Mouse (Mus musculus): Measurements from ENCODE around the gene Vps54.
"Not testable (repeated sequence)": the region's sequence is repeated elsewhere in the genome, so short reads cannot be mapped to it uniquely, and the experiment has no call there.

DNA sequence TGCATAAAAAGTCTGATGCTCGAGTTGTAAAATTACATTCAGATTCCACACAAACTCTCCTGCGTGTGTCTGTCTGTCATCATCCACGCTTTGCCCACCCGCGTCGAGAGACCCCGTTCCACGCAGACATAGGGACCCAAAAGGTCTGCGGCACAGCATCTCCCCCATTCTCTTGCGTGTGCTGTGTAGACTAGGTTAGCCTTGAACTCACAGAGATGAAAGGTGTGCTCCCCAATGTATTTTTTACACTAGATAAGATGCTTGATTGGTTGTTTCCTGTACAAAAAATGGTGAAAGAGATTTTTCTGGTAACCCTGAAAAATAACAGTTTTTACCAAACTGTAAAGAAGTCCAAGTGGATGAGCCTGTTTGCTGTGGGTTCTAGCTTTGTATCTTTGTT, 19.5 kb downstream of the Vps54 start:
- not testable (repeated sequence) for TF ChIP-seq CTCF (IDR thresholded peaks at IDR 0.05; ENCODE audit: control insufficient read depth, insufficient read depth, insufficient read length); MAX (IDR thresholded peaks at IDR 0.05); FOSL1 (IDR thresholded peaks at IDR 0.05; ENCODE audit: insufficient read depth, low read length, poor library complexity, severe bottlenecking)

Data from C2C12 (cell line).